8 mouse cellular contexts compared by ENCODE assay signal in genomic region chr19:59943322-59943871, GRCm38 (mm10). TPM values are rescaled to one million over a fixed set of nuclear protein-coding genes. Genes with fewer than 3 reads are reported as not detected.
DNase-seq lines count a peak whose midpoint lies in the region; ATAC-seq lines count a peak whose summit lies in the region.

Rab11fip2 (minus strand) TSS chr19:59943654.

- H3K27ac ChIP-seq in midbrain, embryonic 11.5 days (ENCODE audit: low read depth, low read length), result peak within 1 kb of the TSS; percentile 87

- H3K4me1 ChIP-seq in midbrain, embryonic 11.5 days (ENCODE audit: control insufficient read depth, insufficient read depth, low read length), result peaks cover 2% of the 10 kb centered on the region; the same call in 1 of the 2 replicates

- peak within 1 kb of the TSS; percentile 90 for H3K9ac ChIP-seq in midbrain, embryonic 11.5 days (ENCODE audit: low read length)

- no peaks in the 10 kb centered on the region for H3K9me3 ChIP-seq in midbrain, embryonic 11.5 days (ENCODE audit: control insufficient read depth, low read length)

- peak; percentile 92 for ATAC-seq in granulocyte monocyte progenitor cell, adult 5-6 weeks (replicated peaks; ENCODE audit: poor library complexity, severe bottlenecking)
- peak; percentile 98 for ATAC-seq in midbrain, embryonic 11.5 days (ENCODE audit: low FRiP score)

- intact Hi-C loops in left cerebral cortex, postnatal 4 days (cut with DNase I), result loop anchor here (2.0 kb wide), 1 partner anchor 483 kb away; no protein-coding TSS in a partner anchor

- H3K27me3 ChIP-seq in midbrain, embryonic 11.5 days (ENCODE audit: control insufficient read depth, insufficient read depth, low read length), result no peaks in the 10 kb centered on the region

- H3K4me3 ChIP-seq in midbrain, embryonic 11.5 days (ENCODE audit: low read depth, low read length), result peak within 1 kb of the TSS; percentile 79

- no peaks in the 10 kb centered on the region for H3K36me3 ChIP-seq in midbrain, embryonic 11.5 days (ENCODE audit: control insufficient read depth, insufficient read depth, low read length)

- peak within 1 kb of the TSS; percentile 73 for H3K4me2 ChIP-seq in midbrain, embryonic 11.5 days

- DNase-seq in adrenal gland, postnatal 10 days, result peak; percentile 90
- peak; percentile 93 for DNase-seq in embryo, embryonic 9.5 days (ENCODE audit: extremely low spot score)
- DNase-seq in kidney, adult 11 months, result peak; percentile 84
- DNase-seq in left cerebral cortex, postnatal 4 days, result peak; percentile 90
- DNase-seq in midbrain, embryonic 11.5 days (ENCODE audit: low spot score, missing footprints), result peak; percentile 99
- peak; percentile 87 for DNase-seq in right cerebral cortex, postnatal 4 days
- peak; percentile 91 for DNase-seq in yolk sac, embryonic 10.5 days (ENCODE audit: low spot score)

- WGBS in midbrain, embryonic 11.5 days, result 0% methylated on average over 66 of the region's 72 CpGs

RNA-seq across cellular contexts. Expression of gene Rab11fip2, which starts in this region (rescaled TPM):
- total RNA-seq in adrenal gland, postnatal 10 days (2021), result 10 to 100 TPM; 15.7 to 23.0 TPM
- total RNA-seq in granulocyte monocyte progenitor cell, adult 5-6 weeks (2014; fragmentation: Nextera tagmentation), result 7.6 and 10.7 TPM in 2 replicates
- 9.9 and 12.6 TPM in 2 replicates for total RNA-seq in granulocyte monocyte progenitor cell, adult 5-6 weeks (2017)
- total RNA-seq in left cerebral cortex, postnatal 4 days (2021), result 10 to 100 TPM; 71.3 to 75.7 TPM
- 3.4 and 4.5 TPM in 2 replicates for polyA plus RNA-seq in midbrain, embryonic 11.5 days (2014; fragmentation: Nextera tagmentation; extraction: Ambion mirVana)

Comparison
In these comparisons a context has a peak if more than half of its experiments do, and no peak if none do; other contexts are left out.
1. Peak in every context shown above with its lines: DNase-seq, ATAC-seq, H3K4me3 ChIP-seq and H3K27ac ChIP-seq.